In genomic region chr9:72437822-72438701, GRCm38 (mm10) we compare ENCODE assay signal across 7 mouse cellular contexts. TPM values are rescaled to one million over a fixed set of nuclear protein-coding genes. Genes with fewer than 3 reads are reported as not detected.
DNase-seq lines count a peak whose midpoint lies in the region; ATAC-seq lines count a peak whose summit lies in the region.

Mns1 (plus strand) TSS chr9:72438011.

- ATAC-seq in intestine, embryonic 15.5 days = peak; percentile 99

- H3K27me3 ChIP-seq in intestine, embryonic 15.5 days (replicated peaks) = no peaks in the 10 kb centered on the region
- H3K27me3 ChIP-seq in midbrain, embryonic 10.5 days (ENCODE audit: low read depth, poor library complexity, severe bottlenecking) = no peaks in the 10 kb centered on the region

- peak within 1 kb of the TSS; percentile 99 for H3K4me2 ChIP-seq in intestine, embryonic 15.5 days (replicated peaks)

- H3K27ac ChIP-seq in intestine, embryonic 15.5 days = peak within 1 kb of the TSS; percentile 54; the same call in 1 of the 2 replicates
- peak within 1 kb of the TSS; percentile 91 for H3K27ac ChIP-seq in midbrain, embryonic 10.5 days (replicated peaks)

- intact Hi-C loops in gastrocnemius, postnatal 36 days (cut with DNase I) = loop anchor here (1.0 kb wide), 1 partner anchor 29 kb away; no protein-coding TSS in a partner anchor
- intact Hi-C loops in left cerebral cortex, postnatal 25 days (cut with DNase I) = no loop called here

- H3K4me1 ChIP-seq in intestine, embryonic 15.5 days (replicated peaks) = peaks cover 9% of the 10 kb centered on the region
- peaks cover 32% of the 10 kb centered on the region for H3K4me1 ChIP-seq in midbrain, embryonic 10.5 days

- DNase-seq in adrenal gland, adult 2 months = peak; percentile 96
- DNase-seq in embryo, embryonic 11.5 days (ENCODE audit: low read depth, low spot score) = peak; percentile 86
- peak; percentile 86 to 90 for DNase-seq in gastrocnemius, postnatal 36 days
- DNase-seq in left cerebral cortex, postnatal 25 days (ENCODE audit: low spot score in 2 of 2) = peak; percentile 90 to 96
- peak; percentile 97 for DNase-seq in midbrain, embryonic 10.5 days (ENCODE audit: low spot score)
- DNase-seq in right cerebral cortex, postnatal 4 days = peak; percentile 88

- WGBS in intestine, embryonic 15.5 days = 3% methylated on average over 43 of the region's 43 CpGs
- WGBS in midbrain, embryonic 10.5 days = 2% methylated on average over 43 of the region's 43 CpGs

- H3K4me3 ChIP-seq in intestine, embryonic 15.5 days (replicated peaks) = peak within 1 kb of the TSS; percentile 66
- H3K4me3 ChIP-seq in midbrain, embryonic 10.5 days = peak within 1 kb of the TSS; percentile 74

- no peaks in the 10 kb centered on the region for H3K36me3 ChIP-seq in intestine, embryonic 15.5 days
- H3K36me3 ChIP-seq in midbrain, embryonic 10.5 days = peaks cover 25% of the 10 kb centered on the region

- no peaks in the 10 kb centered on the region for H3K9me3 ChIP-seq in intestine, embryonic 15.5 days
- H3K9me3 ChIP-seq in midbrain, embryonic 10.5 days (replicated peaks) = no peaks in the 10 kb centered on the region

- H3K9ac ChIP-seq in intestine, embryonic 15.5 days = peak within 1 kb of the TSS; percentile 60

RNA-seq across cellular contexts. Expression of gene Mns1, which starts in this region (rescaled TPM):
- 1 to 10 TPM; 2.2 to 4.0 TPM for total RNA-seq in adrenal gland, adult 2 months (2021)
- 0.19 and 0.22 TPM in 2 replicates for polyA plus RNA-seq in adrenal gland, adult 2 months (2012; rRNA removed)
- under 1 TPM; 0.10 to 0.31 TPM for total RNA-seq in gastrocnemius, postnatal 36 days (2021)
- 16.9 and 17.4 TPM in 2 replicates for polyA plus RNA-seq in intestine, embryonic 15.5 days (2015; fragmentation: Nextera tagmentation; extraction: Ambion mirVana)
- 1 to 10 TPM in 1 of 2 experiments, under 1 TPM in 1; 0.82 to 1.1 TPM for total RNA-seq in left cerebral cortex, postnatal 25 days (2021)
- polyA plus RNA-seq in midbrain, embryonic 10.5 days (2016; fragmentation: Nextera tagmentation; extraction: Ambion mirVana) = 52.9 and 53.8 TPM in 2 replicates

Comparison
In these comparisons a context has a peak if more than half of its experiments do, and no peak if none do; other contexts are left out.
1. Peak in every context shown above with its lines: DNase-seq, ATAC-seq, H3K4me3 ChIP-seq and H3K27ac ChIP-seq.
2. RNA of gene Mns1 (polyA plus RNA-seq): 52.9 to 53.8 TPM in midbrain, embryonic 10.5 days and 16.9 to 17.4 TPM in intestine, embryonic 15.5 days; 0.19 to 0.22 TPM in adrenal gland, adult 2 months; every median in the first group is over 10 times any median in the second.
3. Peak in DNase-seq in gastrocnemius, postnatal 36 days; RNA of the gene not detected or under 1 TPM.